Mouse (Mus musculus): Measurements from ENCODE around the gene 2010111I01Rik.

Gene 2010111I01Rik

GRCm38 (mm10) chr13:63198038-63198437 lies 233.3 kb downstream of the 2010111I01Rik start:
- no peak for DNase-seq (ENCODE audit: low read depth, low spot score)

- DNase-seq (ENCODE audit: low read depth, low spot score) = no peak
Observed at GRCm38 (mm10) chr13:63199588-63199987, 234.9 kb downstream of the 2010111I01Rik start.

GRCm38 (mm10) chr13:63203502-63204278 lies 239.0 kb downstream of the 2010111I01Rik start:
- no peak for DNase-seq (ENCODE audit: low read depth, low spot score)

GRCm38 (mm10) chr13:63205750-63206149 lies 241.1 kb downstream of the 2010111I01Rik start:
- no peak for DNase-seq (ENCODE audit: low read depth, low spot score)

- DNase-seq (ENCODE audit: low read depth, low spot score) = no peak
Observed at GRCm38 (mm10) chr13:63206396-63206795, 241.7 kb downstream of the 2010111I01Rik start.

- DNase-seq (ENCODE audit: low read depth, low spot score) = peak; percentile 70
Observed at GRCm38 (mm10) chr13:63216537-63216936, 251.8 kb downstream of the 2010111I01Rik start.

- no peak for DNase-seq (ENCODE audit: low read depth, low spot score)
Observed at GRCm38 (mm10) chr13:63223026-63223770, 258.5 kb downstream of the 2010111I01Rik start.

GRCm38 (mm10) chr13:63225796-63226583 lies 261.3 kb downstream of the 2010111I01Rik start:
- no peak for DNase-seq (ENCODE audit: low read depth, low spot score)

GRCm38 (mm10) chr13:63227785-63228184 lies 263.1 kb downstream of the 2010111I01Rik start:
- no peak for DNase-seq (ENCODE audit: low read depth, low spot score)

GRCm38 (mm10) chr13:63230955-63231701 lies 266.4 kb downstream of the 2010111I01Rik start:
- DNase-seq (ENCODE audit: low read depth, low spot score) = no peak

- DNase-seq (ENCODE audit: low read depth, low spot score) = peak; percentile 57
Observed at GRCm38 (mm10) chr13:63231702-63232070, 267.0 kb downstream of the 2010111I01Rik start.

GRCm38 (mm10) chr13:63232558-63232957 lies 267.9 kb downstream of the 2010111I01Rik start:
- no peak for DNase-seq (ENCODE audit: low read depth, low spot score)

GRCm38 (mm10) chr13:63234520-63234919 lies 269.8 kb downstream of the 2010111I01Rik start:
- DNase-seq (ENCODE audit: low read depth, low spot score) = peak; percentile 19

GRCm38 (mm10) chr13:63235551-63235950 lies 270.9 kb downstream of the 2010111I01Rik start:
- no peak for DNase-seq (ENCODE audit: low read depth, low spot score)

GRCm38 (mm10) chr13:63236159-63236893 lies 271.6 kb downstream of the 2010111I01Rik start:
- no peak for DNase-seq (ENCODE audit: low read depth, low spot score)

- no peak for DNase-seq (ENCODE audit: low read depth, low spot score)
Observed at GRCm38 (mm10) chr13:63238045-63238444, 273.4 kb downstream of the 2010111I01Rik start.

GRCm38 (mm10) chr13:63239301-63239804 lies 274.7 kb downstream of the 2010111I01Rik start:
- peak; percentile 36 for DNase-seq (ENCODE audit: low read depth, low spot score)

GRCm38 (mm10) chr13:63239877-63240671 lies 275.4 kb downstream of the 2010111I01Rik start:
- DNase-seq (ENCODE audit: low read depth, low spot score) = peak; percentile 89

- DNase-seq (ENCODE audit: low read depth, low spot score) = no peak
Observed at GRCm38 (mm10) chr13:63240835-63241234, 276.1 kb downstream of the 2010111I01Rik start.
